Mouse (Mus musculus) kidney, postnatal 36 days (tissue): ENCODE data around the gene Itga8.
A peak's percentile ranks its signal among the peaks of the same experiment; 100 is the strongest.

ENCODE experiments used
- DNase-seq, 2 experiments: peaks; one replicate each; pipeline ENCODE4 v3.0.0; 2021 to 2022; ENCODE audit warnings: mixed read lengths in 2 of 2

Gene Itga8

DNA sequence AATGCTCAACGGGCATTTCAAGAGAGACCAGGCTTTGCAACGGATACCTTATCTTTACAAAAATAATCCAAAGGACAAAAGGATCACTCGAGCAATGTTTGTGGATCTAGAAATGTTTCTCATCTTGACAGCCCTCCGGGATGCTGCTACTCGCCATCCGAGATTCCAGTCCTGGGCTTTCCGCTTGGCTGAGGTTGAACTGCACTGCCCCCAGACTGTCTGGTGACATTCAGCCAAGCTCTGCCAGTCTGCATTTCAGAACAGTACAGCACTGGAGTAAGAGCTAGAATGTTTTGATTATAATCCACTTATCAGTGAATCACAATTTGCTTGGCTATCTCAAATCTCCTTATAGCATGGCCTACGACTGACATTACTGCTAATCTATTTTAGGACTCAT is 8.3 kb downstream of the Itga8 start:
- peak in 1 of 2 experiments; percentile 19 for DNase-seq

DNA sequence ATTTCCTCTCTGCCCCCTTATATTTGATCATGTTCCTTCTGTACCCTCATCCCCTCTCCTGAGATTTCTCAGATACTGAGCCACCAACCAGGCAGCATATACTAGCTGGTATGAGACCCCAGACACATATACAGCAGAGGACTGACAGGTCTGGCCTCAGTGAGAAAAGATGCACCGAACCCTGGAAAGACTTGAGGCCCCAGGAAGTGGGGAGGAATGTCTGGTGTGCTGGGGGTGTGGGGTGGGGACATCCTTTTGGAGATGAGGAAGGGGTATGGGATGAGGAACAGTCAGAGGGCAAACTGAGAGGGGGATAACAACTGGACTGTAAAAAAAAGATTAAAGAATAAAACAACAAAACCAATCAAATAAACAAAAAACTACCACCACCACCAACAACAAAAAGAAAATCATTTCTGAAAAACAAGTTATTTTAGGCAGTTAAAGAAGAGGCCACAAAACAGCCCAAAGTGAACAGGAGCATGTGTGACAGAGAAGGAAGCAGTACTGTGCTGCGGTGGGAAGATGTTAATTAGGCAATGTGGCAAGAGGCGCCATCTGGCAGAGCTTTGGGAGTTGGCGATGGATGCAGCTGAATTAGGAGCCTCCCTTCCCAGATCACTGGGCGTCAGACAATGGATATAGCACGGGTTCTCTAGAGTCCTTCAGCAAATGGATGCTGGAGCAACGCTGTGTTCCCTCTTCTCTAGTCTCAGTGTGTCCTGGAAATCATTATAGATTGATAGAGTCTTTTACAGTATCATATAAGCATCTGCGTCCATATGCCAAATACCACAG is 9.5 kb downstream of the Itga8 start:
- DNase-seq = no peak

DNA sequence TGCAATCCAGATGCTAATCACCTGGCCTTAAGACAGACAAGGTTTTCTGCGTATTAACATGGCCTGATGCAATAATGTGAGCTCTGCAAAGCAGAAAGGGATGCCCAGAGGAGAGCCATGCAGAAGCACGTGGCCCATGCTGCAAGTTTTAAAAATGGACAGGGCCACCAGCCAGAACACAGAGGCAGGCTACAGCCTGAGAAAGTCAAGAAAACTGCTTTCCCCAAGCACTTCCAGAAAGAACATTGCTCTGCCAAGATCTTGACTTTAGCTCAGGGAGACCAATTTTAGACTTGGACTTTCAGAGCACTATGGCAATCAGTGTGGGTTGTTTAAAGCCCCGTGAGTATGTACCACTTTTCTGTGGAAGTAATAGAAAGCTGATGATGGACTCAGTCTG is 11.5 kb downstream of the Itga8 start:
- DNase-seq = no peak

DNA sequence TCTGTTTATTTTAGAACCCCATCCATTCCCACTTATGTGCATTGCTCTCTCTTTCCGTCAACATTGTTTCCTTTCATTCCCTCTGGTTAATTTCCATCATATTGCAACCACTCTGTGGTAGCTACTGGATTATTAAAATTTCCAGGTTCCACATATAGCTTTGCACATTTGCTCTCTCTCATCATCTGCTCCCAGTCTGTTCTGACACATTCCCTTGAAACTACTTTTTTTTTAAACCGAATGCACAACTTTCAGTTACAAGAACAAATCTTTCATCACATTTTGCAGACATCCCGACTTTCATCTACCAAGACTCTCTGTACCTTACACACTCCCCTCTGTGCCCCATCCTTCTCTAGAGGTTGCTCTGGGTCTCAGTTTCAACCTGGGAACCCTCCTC is 13.9 kb downstream of the Itga8 start:
- DNase-seq = no peak

DNA sequence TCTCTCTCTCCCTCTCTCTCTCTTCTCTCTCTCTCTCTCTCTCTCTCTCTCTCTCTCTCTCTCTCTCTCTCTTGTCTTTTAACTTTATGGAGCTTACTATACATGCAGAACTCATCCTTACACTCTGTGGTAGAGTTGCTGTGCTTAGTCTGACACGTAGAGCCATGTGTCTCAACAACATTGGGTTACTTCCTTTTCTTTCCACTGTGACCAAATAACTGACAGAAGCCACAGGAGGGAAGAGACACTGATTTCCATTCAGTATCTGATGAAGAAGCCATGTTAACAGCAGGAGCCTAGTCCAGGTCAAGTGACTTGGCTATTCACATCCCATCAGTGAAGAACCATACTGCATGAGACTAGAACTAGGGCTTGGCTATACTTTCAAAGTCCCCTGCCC is 21.1 kb downstream of the Itga8 start:
- DNase-seq = no peak

DNA sequence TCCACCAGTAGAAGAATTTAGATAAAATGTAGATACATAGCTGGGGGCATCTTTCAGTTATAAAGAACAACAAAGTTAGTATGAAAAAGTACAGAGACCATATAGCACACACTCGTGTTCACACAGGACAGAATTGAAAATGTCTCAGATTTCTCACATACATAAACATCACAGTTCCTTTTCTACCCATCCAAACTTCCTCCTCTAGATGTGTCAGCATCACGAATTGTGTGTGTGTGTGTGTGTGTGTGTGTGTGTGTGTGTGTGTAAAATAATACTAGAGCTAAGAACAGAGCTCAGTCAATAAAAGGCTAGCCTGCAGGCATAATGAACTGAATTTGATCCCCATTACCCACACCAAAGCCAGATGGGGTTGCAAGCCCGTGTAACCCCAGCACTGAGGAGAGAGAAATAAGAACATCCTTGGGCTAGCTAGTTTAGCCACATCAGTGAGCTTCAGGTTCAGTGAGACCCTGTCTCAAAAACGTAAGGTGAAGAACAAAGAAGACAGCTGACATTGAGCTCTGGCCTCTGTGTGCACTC is 22.6 kb downstream of the Itga8 start:
- DNase-seq = no peak

DNA sequence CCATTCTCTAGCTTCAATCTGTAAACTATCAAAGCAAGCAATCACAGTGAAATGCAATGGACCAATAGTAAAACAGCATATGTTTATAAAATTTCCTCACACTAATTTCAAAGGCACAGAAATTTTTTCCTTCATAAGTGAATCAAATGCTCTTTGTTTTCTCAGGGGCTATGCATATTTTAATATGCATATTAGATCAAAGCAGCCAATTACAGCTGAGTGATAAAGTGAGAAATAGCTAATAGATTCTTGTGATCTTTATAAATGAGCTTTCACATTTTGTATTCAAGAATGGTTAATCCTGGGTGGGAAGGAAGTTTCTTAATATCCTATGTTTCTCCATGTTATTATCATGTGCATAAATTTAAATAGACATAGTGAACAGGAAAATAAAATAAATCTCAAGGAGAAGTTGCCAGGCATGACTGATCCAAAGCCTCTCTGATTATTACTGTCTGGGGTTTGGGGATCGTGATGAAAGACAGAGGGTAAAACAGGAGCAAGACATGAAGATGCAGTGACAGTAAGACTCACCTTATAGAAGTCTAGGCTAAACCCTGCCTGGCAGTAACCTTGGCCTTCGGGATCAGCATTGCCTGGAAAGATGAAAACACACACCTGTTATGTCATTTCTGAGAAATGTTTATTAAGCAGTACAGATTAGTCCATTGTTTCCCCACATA is 44.9 kb downstream of the Itga8 start:
- no peak for DNase-seq

DNA sequence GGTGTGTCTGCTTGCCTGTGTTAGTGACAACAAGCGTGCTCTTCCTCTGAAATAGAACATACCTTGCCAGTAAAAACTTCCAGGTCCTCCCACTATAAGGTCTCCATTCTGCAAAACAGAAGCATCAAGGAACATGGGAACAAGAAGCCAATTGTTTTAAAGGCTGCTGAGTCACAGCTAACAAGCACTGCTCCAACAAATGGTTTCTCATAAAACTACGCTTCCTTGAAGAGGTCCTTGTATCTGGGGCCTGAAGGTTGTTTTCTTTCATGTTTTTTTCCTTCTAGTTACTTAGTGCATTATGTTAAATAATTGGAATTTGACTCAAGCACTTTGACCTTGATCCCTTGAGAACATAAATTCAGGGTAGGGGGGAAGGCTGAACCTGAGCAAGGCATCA is 45.8 kb downstream of the Itga8 start:
- DNase-seq = no peak

DNA sequence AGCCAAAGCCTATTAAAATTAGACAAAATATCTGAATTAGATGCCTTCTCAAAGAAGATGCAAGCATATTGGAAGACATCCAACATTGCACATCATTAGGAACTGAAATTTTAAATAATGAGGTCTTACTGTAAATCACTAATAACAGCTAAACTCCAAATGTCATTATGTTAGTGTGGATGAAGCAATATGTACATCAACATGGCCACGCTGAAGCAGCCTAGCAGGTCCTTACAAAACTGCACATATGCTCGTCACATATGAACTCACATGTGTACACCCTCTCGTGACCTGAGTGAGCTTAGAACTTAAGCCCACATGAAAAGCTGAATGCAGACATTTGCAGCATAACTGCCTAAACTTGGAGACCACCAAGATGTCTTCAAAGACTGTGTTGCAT is 66.4 kb downstream of the Itga8 start:
- DNase-seq = no peak

DNA sequence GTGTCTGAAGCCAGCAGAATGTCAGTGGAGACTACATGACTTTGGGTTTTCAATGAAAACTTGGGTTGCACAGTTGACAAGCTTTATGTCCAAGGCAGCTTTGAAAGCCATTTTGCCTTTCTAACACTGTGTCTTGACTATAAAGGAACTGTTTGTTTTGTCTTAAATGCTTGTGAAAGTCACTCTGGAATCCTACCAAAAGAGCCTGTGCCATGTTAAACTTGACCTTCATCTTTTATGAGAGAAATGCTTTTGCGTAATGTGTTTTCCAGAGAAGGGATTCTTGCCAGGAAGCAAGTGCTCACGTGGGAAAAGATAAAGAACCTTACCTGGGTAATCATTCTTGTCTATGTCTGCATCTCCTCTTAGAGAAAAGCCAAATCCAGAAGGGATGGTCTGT is 72.0 kb downstream of the Itga8 start:
- no peak for DNase-seq

DNA sequence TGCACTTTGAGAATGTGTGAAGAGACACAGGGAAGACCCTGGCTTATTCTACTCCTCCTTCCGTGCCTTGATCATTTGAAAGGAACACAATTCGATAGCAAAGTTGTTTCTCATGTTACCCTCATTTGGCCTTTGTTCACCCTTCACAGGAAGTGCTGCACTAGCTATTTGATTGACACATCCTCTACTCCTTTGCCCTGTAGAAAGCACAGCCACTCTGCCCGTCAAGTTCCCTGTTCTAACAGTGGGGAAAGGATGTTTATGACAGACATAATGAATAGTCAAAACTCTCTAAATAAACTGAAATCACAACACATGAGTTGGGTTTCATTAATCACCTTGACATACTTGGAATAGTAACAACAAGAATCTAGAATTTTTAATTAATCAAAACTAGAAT is 73.4 kb downstream of the Itga8 start:
- peak in 1 of 2 experiments; percentile 8 for DNase-seq

DNA sequence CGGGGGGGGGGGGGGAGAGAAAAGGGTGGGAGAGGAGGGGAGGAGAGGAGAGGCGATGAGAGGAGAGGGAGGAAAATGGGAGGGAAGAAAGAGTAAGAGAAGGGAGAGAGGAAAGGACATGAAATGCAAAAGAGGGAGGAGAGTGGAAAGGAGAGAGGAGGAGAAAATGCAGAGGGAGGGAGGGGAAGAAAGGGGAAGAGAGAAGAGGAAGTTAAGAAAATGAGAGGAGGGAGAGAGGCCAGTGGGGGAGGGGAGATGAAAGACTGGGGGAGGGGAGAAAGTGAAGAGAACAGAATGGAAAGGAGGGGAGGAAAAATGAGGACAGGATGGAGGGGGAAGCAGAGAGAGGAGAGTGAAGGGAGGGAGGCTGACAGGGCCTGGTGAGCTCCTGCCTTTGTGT is 74.5 kb downstream of the Itga8 start:
- DNase-seq = no peak

DNA sequence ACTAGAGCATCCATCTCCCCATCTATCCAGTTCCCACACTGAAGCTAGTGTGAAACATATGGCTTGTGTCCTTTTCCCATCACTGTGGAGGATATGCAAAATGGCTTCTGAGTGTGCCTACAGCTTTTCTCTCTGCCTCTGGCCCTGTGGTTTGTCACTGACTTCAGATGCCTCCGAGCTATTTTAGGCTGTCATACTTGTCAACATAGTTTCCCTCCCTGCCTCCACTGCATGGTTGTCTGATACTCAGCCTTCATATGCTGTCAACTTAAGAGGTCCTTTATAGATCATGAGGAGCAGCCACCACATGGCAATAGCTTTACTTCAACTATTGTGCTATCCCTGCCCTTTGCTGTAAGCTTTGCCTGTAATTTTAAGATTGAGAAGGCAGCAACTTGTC is 75.4 kb downstream of the Itga8 start:
- DNase-seq = no peak

DNA sequence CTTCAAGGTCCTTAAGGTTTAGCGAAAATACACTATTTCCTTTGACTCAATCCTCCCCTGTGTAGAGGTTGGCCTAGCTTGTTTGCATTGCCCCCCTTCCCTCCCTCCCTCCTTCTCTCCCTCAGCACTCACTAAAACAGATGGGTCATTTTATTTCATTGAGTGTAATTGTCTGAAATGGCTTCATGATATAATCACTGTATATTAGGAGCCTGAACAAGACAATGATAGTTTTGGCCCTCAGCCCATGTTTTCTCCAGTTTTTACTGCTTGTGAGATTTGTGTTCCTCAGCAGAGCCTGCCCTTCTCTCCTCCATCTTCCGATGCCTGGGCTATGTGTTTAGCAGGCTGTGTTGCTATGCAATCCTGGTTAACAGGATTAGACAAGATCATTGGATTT is 80.1 kb downstream of the Itga8 start:
- DNase-seq = no peak

DNA sequence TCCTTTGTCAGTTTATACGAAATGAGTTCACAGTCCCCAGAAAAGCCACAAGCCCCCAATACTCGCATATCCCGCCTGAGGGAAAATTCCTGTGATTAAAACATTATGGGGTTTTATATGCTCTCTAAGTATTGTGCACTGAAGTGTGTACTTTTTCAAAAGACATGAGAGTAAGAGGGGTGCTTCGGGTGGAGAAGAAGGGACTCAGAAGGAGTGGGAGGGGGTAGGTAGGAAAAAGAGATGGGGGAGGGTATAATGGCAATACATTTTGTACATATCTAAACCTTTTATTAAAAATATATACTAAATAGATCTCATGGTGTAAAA is 88.3 kb downstream of the Itga8 start:
- no peak for DNase-seq

DNA sequence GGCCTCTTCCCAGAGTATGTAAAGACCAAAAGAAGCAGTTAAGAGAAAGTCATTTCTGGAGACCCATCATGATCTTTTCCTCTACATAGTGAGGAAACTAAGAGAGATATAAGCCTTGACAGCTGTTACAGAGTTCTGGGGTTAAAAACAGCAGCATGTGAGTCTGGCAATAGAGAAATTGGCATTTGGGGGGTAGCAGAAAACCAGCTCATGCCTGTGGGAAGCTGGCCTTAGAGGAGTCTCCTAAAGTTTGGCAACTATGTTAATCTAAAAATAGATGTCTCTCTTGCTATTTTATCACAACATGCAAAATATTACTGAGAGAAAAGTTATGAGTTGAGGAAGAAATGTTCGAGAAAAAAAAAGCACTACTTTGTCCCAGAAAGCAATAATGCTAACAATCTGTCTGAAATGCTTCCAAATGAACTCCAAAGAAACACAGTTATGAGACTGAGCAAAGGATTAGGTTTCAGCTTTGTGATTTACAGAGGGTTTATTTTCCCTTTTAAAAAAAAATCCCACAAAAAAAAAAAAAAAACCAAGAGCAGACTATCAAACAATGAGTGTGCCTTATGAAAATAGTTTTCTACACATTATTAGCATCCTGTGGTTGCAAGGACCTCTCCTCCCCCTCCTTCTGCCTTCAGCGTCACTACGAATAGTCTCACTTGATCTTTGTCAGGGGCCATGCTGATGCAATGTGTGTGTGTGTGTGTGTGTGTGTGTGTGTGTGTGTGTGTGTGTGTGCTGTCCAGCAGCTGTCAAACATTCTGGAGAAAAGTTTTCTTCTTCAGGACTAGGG is 88.9 kb downstream of the Itga8 start:
- DNase-seq = peak in 1 of 2 experiments; percentile 5

DNA sequence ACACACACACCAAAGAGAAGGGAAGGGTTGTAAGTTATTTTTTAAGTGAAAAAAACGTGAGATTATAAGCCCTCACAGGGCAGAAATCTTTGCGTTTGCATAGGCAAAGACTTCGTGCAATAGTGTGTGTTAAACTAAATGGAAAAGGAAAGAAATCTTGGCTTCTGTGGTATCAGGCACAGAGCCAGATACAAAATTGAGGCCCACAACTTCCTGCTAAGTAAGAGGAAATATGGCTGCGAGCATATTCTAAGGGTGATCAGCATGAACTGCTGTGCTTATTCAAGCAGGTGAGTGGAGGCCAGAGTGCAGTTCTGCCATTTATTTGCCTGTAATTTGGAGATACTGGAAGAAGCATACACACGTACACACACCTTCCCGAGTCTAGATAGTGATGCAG is 93.6 kb downstream of the Itga8 start:
- peak in 1 of 2 experiments; percentile 7 for DNase-seq

DNA sequence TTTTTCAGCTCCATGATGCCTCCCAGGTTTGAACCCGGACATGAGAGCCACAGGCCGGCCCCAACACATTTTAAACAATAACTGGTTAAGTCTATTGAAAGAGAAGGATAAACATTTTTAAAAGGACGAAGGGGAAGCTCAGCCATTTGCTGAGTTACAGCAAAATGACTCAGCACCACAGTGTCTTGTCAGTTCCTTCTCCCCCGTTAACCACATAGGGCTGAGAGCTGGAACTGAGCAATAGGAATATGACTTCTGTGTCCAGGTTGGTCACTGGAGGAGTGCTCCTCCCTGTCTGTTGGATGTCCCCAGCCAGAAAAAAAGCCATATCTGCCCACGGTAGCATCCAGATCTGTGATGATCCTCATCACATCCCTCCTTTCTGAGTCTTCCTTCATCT is 95.4 kb downstream of the Itga8 start:
- DNase-seq = no peak

DNA sequence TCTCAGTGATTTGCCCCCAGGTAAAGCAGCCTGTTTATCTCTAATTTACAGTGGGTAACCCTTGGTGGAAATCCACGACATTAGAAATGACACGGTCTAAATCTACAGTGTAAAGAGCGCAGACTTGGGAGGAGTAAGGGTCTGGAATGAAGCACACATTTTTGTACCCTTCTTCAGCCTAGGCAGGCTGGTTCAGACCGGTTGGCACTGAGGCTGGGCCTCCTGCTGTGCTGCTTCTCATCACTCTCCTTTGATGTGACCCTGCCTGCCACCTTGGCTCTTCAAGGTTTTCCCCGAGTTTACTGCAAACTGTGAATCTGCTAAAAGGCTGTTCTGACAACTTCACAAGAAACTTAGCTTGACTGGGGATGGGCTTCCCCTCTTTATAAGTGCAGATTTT is 95.8 kb downstream of the Itga8 start:
- no peak for DNase-seq

DNA sequence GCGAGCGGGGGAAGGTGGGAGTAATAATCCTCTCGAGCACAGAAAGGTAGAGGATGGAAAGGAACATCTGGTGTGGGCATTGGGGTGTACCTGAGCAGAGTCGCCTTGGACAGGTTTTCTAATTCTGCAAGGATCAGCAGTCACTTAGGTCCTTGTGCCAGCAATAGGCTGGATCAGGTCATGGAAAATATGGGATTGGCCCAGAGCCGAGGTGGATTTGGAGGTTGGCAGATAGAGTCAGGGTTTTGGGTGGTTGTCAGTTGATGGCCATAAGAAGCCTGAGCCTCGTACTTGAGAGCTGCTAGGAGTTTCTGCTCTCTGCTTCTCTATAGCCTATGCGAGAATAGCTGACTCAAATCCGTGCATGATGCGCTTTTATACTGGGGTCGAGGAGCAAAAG is 98.5 kb downstream of the Itga8 start:
- no peak for DNase-seq

DNA sequence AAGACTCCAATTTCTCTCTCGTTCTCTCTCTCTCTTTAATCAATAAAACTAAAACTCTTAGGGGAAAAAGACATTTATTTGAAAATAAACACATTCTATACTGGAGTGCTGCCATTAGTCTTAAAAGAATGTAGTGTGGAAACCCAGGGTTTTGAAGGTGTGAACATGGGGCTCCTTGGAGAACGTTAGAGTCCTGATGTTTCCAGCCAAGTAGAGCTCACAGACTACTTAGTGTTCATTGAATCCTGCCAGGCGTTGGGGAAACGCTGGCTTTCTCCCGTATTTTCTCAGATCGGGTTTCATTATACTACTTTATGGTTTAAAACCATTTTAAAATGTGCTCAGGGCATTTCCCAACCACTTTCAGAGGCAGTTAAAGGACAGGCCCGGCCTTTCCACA is 103.0 kb downstream of the Itga8 start:
- DNase-seq = no peak

DNA sequence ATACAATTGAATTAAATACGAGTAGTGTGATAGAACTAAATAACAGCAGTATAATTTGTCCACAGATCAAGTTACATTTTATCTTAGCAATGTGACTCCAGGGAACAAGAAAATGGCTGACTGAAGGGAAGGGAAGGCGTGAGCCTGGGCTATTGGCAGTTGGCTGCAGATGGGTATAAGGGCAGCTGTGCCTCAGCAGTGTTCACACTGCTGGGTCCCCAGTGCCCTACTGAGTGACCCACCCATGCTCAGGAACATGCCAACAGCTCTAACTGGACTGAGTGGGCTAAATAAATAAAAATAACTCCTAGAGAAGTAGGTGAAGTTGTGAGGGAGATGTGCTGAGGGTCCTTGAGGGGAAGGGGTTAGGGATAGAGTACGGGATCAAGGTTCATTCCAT is 103.5 kb downstream of the Itga8 start:
- DNase-seq = no peak

DNA sequence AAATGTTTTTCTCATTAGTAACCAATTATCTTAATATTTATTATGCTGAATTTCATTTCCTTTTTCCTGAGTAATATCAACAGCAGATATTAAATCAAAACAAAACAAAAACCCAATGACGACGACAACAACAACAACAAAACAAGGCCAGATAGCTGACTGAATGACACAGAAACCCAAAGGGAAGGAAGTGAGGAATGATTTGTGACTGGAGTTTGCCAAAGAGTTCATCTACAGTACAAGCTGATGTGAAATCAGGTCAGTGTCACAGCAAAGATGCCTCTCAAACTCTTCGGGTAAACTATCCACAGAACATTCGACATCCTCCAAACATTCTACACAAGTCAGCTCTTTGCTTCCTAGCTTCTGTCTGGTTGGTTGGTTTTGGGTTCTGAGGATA is 104.0 kb downstream of the Itga8 start:
- peak; percentile 5 to 30 for DNase-seq

DNA sequence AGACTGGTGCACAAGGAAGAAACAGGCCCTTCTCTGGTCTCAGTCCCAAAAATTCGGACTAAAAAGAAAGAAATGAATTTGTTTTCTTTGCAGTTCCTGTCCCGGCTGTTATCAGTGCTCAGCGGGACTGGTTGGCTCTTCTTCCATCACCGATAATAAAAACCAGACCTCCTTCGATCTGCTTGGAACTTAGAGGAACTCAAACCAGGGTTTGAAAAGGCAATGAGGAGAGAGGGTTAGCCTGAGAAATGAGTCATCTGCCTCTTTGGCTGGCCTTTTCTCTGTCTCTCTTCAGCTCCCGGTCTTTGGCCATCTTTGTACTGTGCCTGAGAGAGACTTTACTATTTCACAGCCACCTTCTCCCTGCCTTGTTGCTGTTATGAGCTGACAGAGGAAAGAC is 112.7 kb downstream of the Itga8 start:
- no peak for DNase-seq
